Mouse (Mus musculus): ENCODE measurements at regions not wholly inside any gene's neighbourhood (a gene's known extent, or its start where the extent isn't known, plus 50 kb on each side); places are given as distances from the start of the nearest gene placed in this dataset.

DNA sequence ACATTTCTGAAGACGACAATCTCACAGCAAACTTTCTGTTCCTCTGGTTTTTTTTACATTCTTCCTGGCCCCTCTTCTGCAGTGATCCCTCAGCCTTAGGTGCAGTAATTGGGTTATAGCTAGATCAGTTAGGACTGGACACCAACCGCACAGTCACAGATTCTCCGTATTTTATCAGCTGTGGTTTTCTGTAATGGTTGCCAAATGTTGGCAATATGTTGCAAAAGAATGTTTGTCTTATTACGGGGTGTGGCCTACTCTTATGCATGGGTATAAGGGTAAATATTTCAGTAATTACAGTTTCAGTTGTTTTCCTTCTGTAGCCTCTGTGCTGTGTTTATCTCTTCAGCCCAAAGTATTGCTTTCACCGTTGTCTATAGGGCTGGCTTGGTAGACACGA is 133.2 kb upstream of the Tsc22d2 start:
- no peak for TF ChIP-seq CHD2 (IDR thresholded peaks at IDR 0.05; ENCODE audit: low read depth, low read length)
- no peak for TF ChIP-seq ZNF384 (IDR thresholded peaks at IDR 0.05; ENCODE audit: low read depth, low read length)

Data from ES-E14 (cell line).